In genomic region chr5:75043621-75044301, GRCm38 (mm10) we compare ENCODE assay signal across 8 mouse cellular contexts. TPM values are rescaled to one million over a fixed set of nuclear protein-coding genes. Genes with fewer than 3 reads are reported as not detected.
DNase-seq lines count a peak whose midpoint lies in the region; ATAC-seq and TF ChIP-seq lines count a peak whose summit lies in the region.

No protein-coding gene starts in this region.

- peak; percentile 55 for DNase-seq in cerebellum, adult 11-12 months
- no peak for DNase-seq in cerebellum, adult 11 months
- DNase-seq in spleen, postnatal 36 days (ENCODE audit: low spot score in 2 of 2), result peak; percentile 18 to 37
- no peak for DNase-seq in spleen, adult 18-20 months
- peak; percentile 35 for DNase-seq in embryonic facial prominence, embryonic 14.5 days (ENCODE audit: low spot score)
- peak; percentile 22 for DNase-seq in lung, postnatal 0 days (ENCODE audit: low spot score)
- peak; percentile 27 for DNase-seq in retina, embryonic 14.5 days (ENCODE audit: low spot score)

- H3K9ac ChIP-seq in embryonic facial prominence, embryonic 14.5 days (ENCODE audit: low read depth, low read length), result peak overlapping the region; percentile 100
- peak overlapping the region; percentile 93 for H3K9ac ChIP-seq in hindbrain, embryonic 15.5 days
- peak overlapping the region; percentile 100 for H3K9ac ChIP-seq in lung, postnatal 0 days (replicated peaks; ENCODE audit: low read depth)

- no peak for TF ChIP-seq CTCF in lung, postnatal 0 days (IDR thresholded peaks at IDR 0.05)

- ATAC-seq in embryonic facial prominence, embryonic 14.5 days (ENCODE audit: low read depth), result peak; percentile 69
- ATAC-seq in hindbrain, embryonic 15.5 days (ENCODE audit: low FRiP score, low read depth), result peak; percentile 85
- peak; percentile 51 for ATAC-seq in lung, postnatal 0 days

- no peaks in the 10 kb centered on the region for H3K9me3 ChIP-seq in embryonic facial prominence, embryonic 14.5 days (ENCODE audit: control insufficient read depth, low read length)
- no peaks in the 10 kb centered on the region for H3K9me3 ChIP-seq in hindbrain, embryonic 15.5 days
- H3K9me3 ChIP-seq in lung, postnatal 0 days (ENCODE audit: low read length), result no peaks in the 10 kb centered on the region

- 0% methylated on average over 15 of the region's 36 CpGs for WGBS in embryonic facial prominence, embryonic 14.5 days
- under 1% methylated on average over 34 of the region's 36 CpGs for WGBS in hindbrain, embryonic 15.5 days
- 1% methylated on average over 36 of the region's 36 CpGs for WGBS in lung, postnatal 0 days

- peak overlapping the region; percentile 88 for H3K27ac ChIP-seq in embryonic facial prominence, embryonic 14.5 days (replicated peaks; ENCODE audit: low read depth, low read length)
- H3K27ac ChIP-seq in hindbrain, embryonic 15.5 days (replicated peaks), result peak overlapping the region; percentile 77
- peak overlapping the region; percentile 98 for H3K27ac ChIP-seq in lung, postnatal 0 days (ENCODE audit: low read length)

- TF ChIP-seq EP300 in lung, postnatal 0 days (IDR thresholded peaks at IDR 0.05), result no peak

- no peaks in the 10 kb centered on the region for H3K36me3 ChIP-seq in embryonic facial prominence, embryonic 14.5 days (ENCODE audit: control insufficient read depth, insufficient read depth, low read length)
- H3K36me3 ChIP-seq in hindbrain, embryonic 15.5 days, result no peaks in the 10 kb centered on the region; the same call in 1 of the 2 replicates
- H3K36me3 ChIP-seq in lung, postnatal 0 days (ENCODE audit: insufficient read depth, low read length), result no peaks in the 10 kb centered on the region

- H3K4me1 ChIP-seq in embryonic facial prominence, embryonic 14.5 days (ENCODE audit: control insufficient read depth, insufficient read depth, low read length), result peaks cover 10% of the 10 kb centered on the region
- peaks cover 26% of the 10 kb centered on the region for H3K4me1 ChIP-seq in hindbrain, embryonic 15.5 days (replicated peaks)
- peaks cover 8% of the 10 kb centered on the region; the same call in 1 of the 2 replicates for H3K4me1 ChIP-seq in lung, postnatal 0 days (ENCODE audit: insufficient read depth, low read depth, low read length)

- H3K27me3 ChIP-seq in embryonic facial prominence, embryonic 14.5 days (replicated peaks; ENCODE audit: control insufficient read depth, insufficient read depth, low read length), result no peaks in the 10 kb centered on the region
- H3K27me3 ChIP-seq in hindbrain, embryonic 15.5 days, result no peaks in the 10 kb centered on the region
- H3K27me3 ChIP-seq in lung, postnatal 0 days (replicated peaks; ENCODE audit: insufficient read depth, low read length), result no peaks in the 10 kb centered on the region

- H3K4me3 ChIP-seq in embryonic facial prominence, embryonic 14.5 days (ENCODE audit: low read depth, low read length), result peak overlapping the region; percentile 97
- H3K4me3 ChIP-seq in hindbrain, embryonic 15.5 days, result peak overlapping the region; percentile 62
- H3K4me3 ChIP-seq in lung, postnatal 0 days (ENCODE audit: low read depth, low read length), result peak overlapping the region; percentile 100

- peak overlapping the region; percentile 79 for H3K4me2 ChIP-seq in embryonic facial prominence, embryonic 14.5 days (ENCODE audit: low read depth, low read length)
- H3K4me2 ChIP-seq in hindbrain, embryonic 15.5 days, result peak overlapping the region; percentile 71
- peak overlapping the region; percentile 83 for H3K4me2 ChIP-seq in lung, postnatal 0 days (replicated peaks; ENCODE audit: low read depth, low read length)

RNA-seq across cellular contexts. Expression of gene Chic2, which starts 0.8 kb away (rescaled TPM):
- 46.5 and 53.4 TPM in 2 replicates for polyA plus RNA-seq in embryonic facial prominence, embryonic 14.5 days (2014; fragmentation: Nextera tagmentation; extraction: Ambion mirVana)
- 30.0 and 30.3 TPM in 2 replicates for polyA plus RNA-seq in hindbrain, embryonic 15.5 days (2015; fragmentation: Nextera tagmentation; extraction: Ambion mirVana)
- polyA plus RNA-seq in lung, postnatal 0 days (2015; fragmentation: Nextera tagmentation; extraction: Ambion mirVana), result 52.0 and 56.9 TPM in 2 replicates

RNA-seq across cellular contexts. Expression of gene Gsx2, which starts 31.6 kb away (rescaled TPM):
- polyA plus RNA-seq in embryonic facial prominence, embryonic 14.5 days (2014; fragmentation: Nextera tagmentation; extraction: Ambion mirVana), result not detected in 2 replicates
- 0.25 and 0.47 TPM in 2 replicates for polyA plus RNA-seq in hindbrain, embryonic 15.5 days (2015; fragmentation: Nextera tagmentation; extraction: Ambion mirVana)
- not detected in 2 replicates for polyA plus RNA-seq in lung, postnatal 0 days (2015; fragmentation: Nextera tagmentation; extraction: Ambion mirVana)

Comparison
In these comparisons a context has a peak if more than half of its experiments do, and no peak if none do; other contexts are left out.
1. DNase-seq: peak in cerebellum, adult 11-12 months (single experiment), spleen, postnatal 36 days (2 of 2), embryonic facial prominence, embryonic 14.5 days (single experiment), lung, postnatal 0 days (single experiment) and retina, embryonic 14.5 days (single experiment); none in cerebellum, adult 11 months (single experiment) and spleen, adult 18-20 months (0 of 2).
2. Peak in every context shown above with its lines, with median percentiles within 50 percentile points of each other: ATAC-seq, H3K27ac ChIP-seq, H3K4me2 ChIP-seq, H3K4me3 ChIP-seq and H3K9ac ChIP-seq.